Mouse (Mus musculus): ENCODE data around the gene Rfx3.

DNA sequence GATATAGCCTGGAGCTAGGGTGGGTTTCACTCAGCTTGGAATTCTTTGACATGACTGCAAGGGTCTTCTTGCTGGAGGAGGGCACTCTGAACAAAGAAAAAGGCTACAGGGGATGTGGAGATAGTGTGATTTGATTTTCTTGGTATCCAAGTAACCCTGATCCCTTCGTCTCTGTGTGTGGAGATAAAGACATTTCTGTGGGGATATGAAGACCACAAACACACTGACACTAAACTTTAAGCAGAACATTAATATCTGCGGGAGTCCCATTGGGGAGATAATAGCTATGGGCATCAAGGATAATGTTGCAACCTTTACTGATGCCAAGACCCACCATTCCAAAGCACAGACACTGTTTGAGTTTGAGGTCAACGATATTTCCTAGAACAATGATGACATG, 49.7 kb downstream of the Rfx3 start:
- TF ChIP-seq CTCF (IDR thresholded peaks at IDR 0.05; ENCODE audit: extremely low read depth, insufficient read depth, insufficient read length, insufficient replicate concordance): no peak
- TF ChIP-seq POLR2A (IDR thresholded peaks at IDR 0.05; ENCODE audit: low read depth, low read length): no peak

All from spleen, adult 2 months (tissue).